Mouse (Mus musculus): ENCODE measurements around the gene Gpr153.

Gpr153 gene

GRCm38 (mm10) chr4:152315498-152316213 lies 41.6 kb downstream of the Gpr153 start:
- no peak for DNase-seq (ENCODE audit: low spot score in 2 of 2)

GRCm38 (mm10) chr4:152317631-152318033 lies 43.6 kb downstream of the Gpr153 start:
- DNase-seq (ENCODE audit: low spot score in 2 of 2) = no peak

- DNase-seq (ENCODE audit: low spot score in 2 of 2) = peak in 1 of 2 experiments; percentile 62
Observed at GRCm38 (mm10) chr4:152318517-152319234, 44.6 kb downstream of the Gpr153 start, which contains the start of gene Rnf207. Gene Rnf207 (minus strand): TSS chr4:152318993.

- no peak for DNase-seq (ENCODE audit: low spot score in 2 of 2)
Observed at GRCm38 (mm10) chr4:152321464-152321863, 47.4 kb downstream of the Gpr153 start.

GRCm38 (mm10) chr4:152324641-152325562 lies 50.9 kb downstream of the Gpr153 start:
- no peak for DNase-seq (ENCODE audit: low spot score in 2 of 2)

GRCm38 (mm10) chr4:152325574-152326411 lies 51.8 kb downstream of the Gpr153 start, which contains the start of gene Rpl22:
Gene Rpl22 (plus strand): TSS chr4:152325742.
- peak; percentile 92 to 97 for DNase-seq (ENCODE audit: low spot score in 2 of 2)

- DNase-seq (ENCODE audit: low spot score in 2 of 2) = no peak
Observed at GRCm38 (mm10) chr4:152326543-152326942, 52.5 kb downstream of the Gpr153 start.

- DNase-seq (ENCODE audit: low spot score in 2 of 2) = no peak
Observed at GRCm38 (mm10) chr4:152328691-152329090, 54.7 kb downstream of the Gpr153 start.

- DNase-seq (ENCODE audit: low spot score in 2 of 2) = peak in 1 of 2 experiments; percentile 73
Observed at GRCm38 (mm10) chr4:152332952-152333351, 58.9 kb downstream of the Gpr153 start.

GRCm38 (mm10) chr4:152333587-152333986 lies 59.6 kb downstream of the Gpr153 start:
- DNase-seq (ENCODE audit: low spot score in 2 of 2) = no peak

All from left cerebral cortex, adult 9 months (tissue).